Mouse (Mus musculus): Measurements from ENCODE around the gene Srrm3. TPM values are rescaled to one million over a fixed set of nuclear protein-coding genes. Genes with fewer than 3 reads are reported as not detected.

Srrm3 gene
- polyA plus RNA-seq, 1 experiment from 2014 or later = 0.16 TPM

DNA sequence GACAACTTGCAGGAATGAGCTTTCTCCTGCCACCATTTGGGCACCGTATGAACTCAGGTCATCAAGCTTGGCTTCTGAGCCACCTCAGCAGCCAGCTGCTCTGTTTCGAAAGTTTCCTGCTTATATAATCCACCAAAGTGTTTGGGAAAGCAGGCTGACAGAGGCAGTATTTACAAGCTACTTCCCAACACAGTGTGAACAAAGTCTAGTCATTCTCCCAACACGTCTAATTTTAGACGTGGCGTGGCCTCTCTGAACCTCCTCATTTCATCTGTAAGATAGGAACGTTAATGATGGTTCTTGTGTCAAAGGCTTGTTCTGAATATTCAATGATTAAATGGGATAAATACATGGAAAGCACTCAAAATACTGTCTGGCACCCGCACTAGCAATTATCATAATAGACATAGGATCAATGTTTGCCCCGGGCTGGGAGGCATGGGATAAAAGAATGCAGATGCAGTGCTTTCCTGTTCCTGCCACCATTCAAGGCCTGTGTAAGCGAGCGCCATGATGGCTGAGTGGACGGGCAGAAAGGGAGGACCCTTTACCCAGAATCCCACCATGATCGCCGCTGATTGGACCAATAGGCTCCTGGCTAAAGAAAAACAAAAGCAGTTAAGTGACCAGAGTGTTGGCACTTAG lies 39.1 kb downstream of the Srrm3 start:
- 76% methylated on average over 13 of the region's 13 CpGs for WGBS

GRCm38 (mm10) chr5:135847460-135847859 lies 40.8 kb downstream of the Srrm3 start:
- no peak overlapping the region for H3K4me3 ChIP-seq (replicated peaks; ENCODE audit: low read depth, low read length)
- H3K4me2 ChIP-seq (ENCODE audit: low read length) = no peak overlapping the region
- peaks cover 10% of the 10 kb centered on the region for H3K27me3 ChIP-seq (ENCODE audit: insufficient read depth, low read length)
- DNase-seq (ENCODE audit: low spot score) (no peak), ATAC-seq (replicated peaks; ENCODE audit: low FRiP score, low read depth) (no peak)
- 75% methylated on average over 4 of the region's 4 CpGs for WGBS
- no peak overlapping the region for H3K9ac ChIP-seq (ENCODE audit: low read depth, low read length)
- H3K27ac ChIP-seq = no peak overlapping the region
- no peaks in the 10 kb centered on the region for H3K4me1 ChIP-seq (replicated peaks; ENCODE audit: insufficient read depth, low read length)
- H3K36me3 ChIP-seq (ENCODE audit: insufficient read depth, low read length) = no peaks in the 10 kb centered on the region
- H3K9me3 ChIP-seq (replicated peaks; ENCODE audit: low read length) = no peaks in the 10 kb centered on the region
- no peak; the same call in 1 of the 2 replicates for TF ChIP-seq CTCF (IDR thresholded peaks at IDR 0.05; ENCODE audit: low read depth)

More for the DNA sequence above, 39.1 kb downstream of the Srrm3 start:
- Histone ChIP-seq H3K36me3 (ENCODE audit: insufficient read depth, low read length) (no peaks in the 10 kb centered on the region), H3K27ac (no peak overlapping the region), H3K4me1 (replicated peaks; ENCODE audit: insufficient read depth, low read length) (no peaks in the 10 kb centered on the region), H3K4me3 (replicated peaks; ENCODE audit: low read depth, low read length) (no peak overlapping the region), H3K4me2 (ENCODE audit: low read length) (no peak overlapping the region), H3K9ac (ENCODE audit: low read depth, low read length) (no peak overlapping the region), H3K9me3 (replicated peaks; ENCODE audit: low read length) (no peaks in the 10 kb centered on the region), H3K27me3 (ENCODE audit: insufficient read depth, low read length) (0 out of 2 replicates have a peak, but pooled peaks cover 5% of the 10 kb centered on the region)
- TF ChIP-seq CTCF (IDR thresholded peaks at IDR 0.05; ENCODE audit: low read depth) = no peak
- ATAC-seq (replicated peaks; ENCODE audit: low FRiP score, low read depth) (no peak), DNase-seq (ENCODE audit: low spot score) (no peak)

- peaks cover 14% of the 10 kb centered on the region for H3K27me3 ChIP-seq (ENCODE audit: insufficient read depth, low read length)
- H3K27ac ChIP-seq = no peak overlapping the region
- H3K4me2 ChIP-seq (ENCODE audit: low read length) = no peak overlapping the region
- no peak for TF ChIP-seq CTCF (IDR thresholded peaks at IDR 0.05; ENCODE audit: low read depth)
- ATAC-seq (replicated peaks; ENCODE audit: low FRiP score, low read depth) (no peak), DNase-seq (ENCODE audit: low spot score) (no peak)
- H3K9me3 ChIP-seq (replicated peaks; ENCODE audit: low read length) = no peaks in the 10 kb centered on the region
- H3K36me3 ChIP-seq (ENCODE audit: insufficient read depth, low read length) = no peaks in the 10 kb centered on the region
- H3K9ac ChIP-seq (ENCODE audit: low read depth, low read length) = no peak overlapping the region
- H3K4me1 ChIP-seq (replicated peaks; ENCODE audit: insufficient read depth, low read length) = no peaks in the 10 kb centered on the region
- no peak overlapping the region for H3K4me3 ChIP-seq (replicated peaks; ENCODE audit: low read depth, low read length)
- WGBS = 77% methylated on average over 3 of the region's 3 CpGs
Measured at GRCm38 (mm10) chr5:135847881-135848280, 41.2 kb downstream of the Srrm3 start.

- 0 out of 2 replicates have a peak, but pooled peaks have one; percentile 17 for ATAC-seq (replicated peaks; ENCODE audit: low FRiP score, low read depth)
Measured at GRCm38 (mm10) chr5:135851024-135851423, 44.3 kb downstream of the Srrm3 start.

DNA sequence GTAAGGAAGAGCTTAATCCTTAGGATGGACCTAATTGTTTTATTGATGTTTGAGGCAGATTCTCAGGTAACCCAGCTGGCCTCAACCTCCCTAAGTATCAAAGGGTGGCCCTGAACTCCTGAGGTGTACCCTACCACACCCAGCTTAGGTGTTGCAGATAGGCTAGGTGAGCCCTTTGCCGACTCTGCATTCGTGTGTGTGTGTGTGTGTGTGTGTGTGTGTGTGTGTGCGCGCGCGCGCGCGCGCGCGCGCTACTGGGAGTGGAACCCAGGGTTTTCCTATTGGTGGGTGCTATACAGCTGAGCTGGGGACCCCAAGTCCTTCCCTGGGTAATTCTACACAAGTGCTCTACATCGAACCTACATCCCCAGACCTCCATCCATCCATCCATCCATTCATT lies 44.8 kb downstream of the Srrm3 start:
- Histone ChIP-seq H3K27ac (no peak overlapping the region), H3K9me3 (replicated peaks; ENCODE audit: low read length) (no peaks in the 10 kb centered on the region), H3K27me3 (ENCODE audit: insufficient read depth, low read length) (peaks cover 23% of the 10 kb centered on the region), H3K4me1 (replicated peaks; ENCODE audit: insufficient read depth, low read length) (no peaks in the 10 kb centered on the region), H3K4me2 (ENCODE audit: low read length) (no peak overlapping the region), H3K36me3 (ENCODE audit: insufficient read depth, low read length) (no peaks in the 10 kb centered on the region), H3K4me3 (replicated peaks; ENCODE audit: low read depth, low read length) (no peak overlapping the region), H3K9ac (ENCODE audit: low read depth, low read length) (no peak overlapping the region)
- no peak for ATAC-seq (replicated peaks; ENCODE audit: low FRiP score, low read depth)
- DNase-seq (ENCODE audit: low spot score) = no peak
- TF ChIP-seq CTCF (IDR thresholded peaks at IDR 0.05; ENCODE audit: low read depth) = no peak
- WGBS = 9% methylated on average over 14 of the region's 14 CpGs

More at GRCm38 (mm10) chr5:135851024-135851423, 44.3 kb downstream of the Srrm3 start:
- H3K4me3 ChIP-seq (replicated peaks; ENCODE audit: low read depth, low read length) = no peak overlapping the region
- no peak overlapping the region; the same call in 1 of the 2 replicates for H3K4me2 ChIP-seq (ENCODE audit: low read length)
- peak; percentile 63 for DNase-seq (ENCODE audit: low spot score)
- H3K9ac ChIP-seq (ENCODE audit: low read depth, low read length) = no peak overlapping the region
- H3K9me3 ChIP-seq (replicated peaks; ENCODE audit: low read length) = no peaks in the 10 kb centered on the region
- no peak for TF ChIP-seq CTCF (IDR thresholded peaks at IDR 0.05; ENCODE audit: low read depth)
- no peaks in the 10 kb centered on the region for H3K4me1 ChIP-seq (replicated peaks; ENCODE audit: insufficient read depth, low read length)
- peaks cover 18% of the 10 kb centered on the region for H3K27me3 ChIP-seq (ENCODE audit: insufficient read depth, low read length)
- no peaks in the 10 kb centered on the region for H3K36me3 ChIP-seq (ENCODE audit: insufficient read depth, low read length)
- under 1% methylated on average over 15 of the region's 15 CpGs for WGBS
- no peak overlapping the region for H3K27ac ChIP-seq

DNA sequence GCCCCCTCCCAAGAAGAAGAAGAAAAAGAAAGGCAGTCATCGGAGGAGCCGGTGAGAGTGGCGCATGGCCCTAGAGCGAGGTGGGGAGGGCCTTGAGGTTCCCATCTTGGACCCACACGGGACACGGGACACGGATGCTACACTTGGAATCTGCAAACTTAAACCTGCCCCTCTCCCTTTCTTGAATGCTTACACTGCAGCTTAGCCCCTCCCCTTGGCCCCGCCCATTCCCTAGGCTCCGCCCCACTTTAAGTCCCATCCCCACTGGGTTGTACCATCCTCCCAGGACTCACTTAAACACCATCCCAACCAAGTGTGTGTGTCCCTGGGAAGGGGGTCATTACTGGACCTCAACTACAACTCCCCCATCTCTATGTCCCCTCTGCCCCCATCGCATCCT lies 45.7 kb downstream of the Srrm3 start:
- H3K36me3 ChIP-seq (ENCODE audit: insufficient read depth, low read length) = no peaks in the 10 kb centered on the region
- H3K4me1 ChIP-seq (replicated peaks; ENCODE audit: insufficient read depth, low read length) = no peaks in the 10 kb centered on the region
- H3K27ac ChIP-seq = no peak overlapping the region
- no peak for DNase-seq (ENCODE audit: low spot score)
- no peaks in the 10 kb centered on the region for H3K9me3 ChIP-seq (replicated peaks; ENCODE audit: low read length)
- no peak overlapping the region for H3K9ac ChIP-seq (ENCODE audit: low read depth, low read length)
- 2% methylated on average over 10 of the region's 10 CpGs for WGBS
- no peak; the same call in 1 of the 2 replicates for ATAC-seq (replicated peaks; ENCODE audit: low FRiP score, low read depth)
- H3K4me2 ChIP-seq (ENCODE audit: low read length) = no peak overlapping the region; the same call in 1 of the 2 replicates
- H3K27me3 ChIP-seq (ENCODE audit: insufficient read depth, low read length) = peaks cover 31% of the 10 kb centered on the region
- no peak overlapping the region for H3K4me3 ChIP-seq (replicated peaks; ENCODE audit: low read depth, low read length)
- TF ChIP-seq CTCF (IDR thresholded peaks at IDR 0.05; ENCODE audit: low read depth) = no peak

Data from kidney, postnatal 0 days (tissue).